Mouse (Mus musculus): ENCODE measurements at regions not wholly inside any gene's neighbourhood (a gene's known extent, or its start where the extent isn't known, plus 50 kb on each side); places are given as distances from the start of the nearest gene placed in this dataset.

DNA sequence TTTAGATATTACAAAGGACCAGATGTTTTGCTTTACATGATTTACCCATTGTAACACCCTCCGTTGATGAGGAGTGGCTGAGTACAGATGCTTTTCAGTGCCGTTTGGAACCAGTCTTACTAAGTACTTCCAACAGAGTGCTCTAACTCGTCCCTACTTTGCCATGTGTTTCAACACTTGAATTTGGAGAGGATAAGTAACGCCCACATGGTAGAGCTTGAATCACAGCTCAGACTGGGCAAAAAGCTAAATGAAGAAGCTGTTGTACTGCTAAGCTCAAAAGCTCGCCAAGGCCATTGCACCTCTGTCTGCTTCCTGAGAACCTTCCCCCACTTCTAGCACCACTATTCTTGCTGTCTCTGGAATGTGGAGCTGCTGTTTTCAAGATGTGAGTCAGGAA is 471.1 kb downstream of the Nfib start:
- Histone ChIP-seq H3K9me3 (peaks cover 15% of the 10 kb centered on the region), H3K36me3 (replicated peaks) (no peaks in the 10 kb centered on the region), H3K27me3 (replicated peaks; ENCODE audit: low read depth, poor library complexity, severe bottlenecking) (no peaks in the 10 kb centered on the region), H3K4me1 (no peaks in the 10 kb centered on the region), H3K4me3 (no peak overlapping the region), H3K27ac (replicated peaks) (no peak overlapping the region)
- 85% methylated on average over 5 of the region's 5 CpGs for WGBS
- DNase-seq (ENCODE audit: low spot score) = no peak

DNA sequence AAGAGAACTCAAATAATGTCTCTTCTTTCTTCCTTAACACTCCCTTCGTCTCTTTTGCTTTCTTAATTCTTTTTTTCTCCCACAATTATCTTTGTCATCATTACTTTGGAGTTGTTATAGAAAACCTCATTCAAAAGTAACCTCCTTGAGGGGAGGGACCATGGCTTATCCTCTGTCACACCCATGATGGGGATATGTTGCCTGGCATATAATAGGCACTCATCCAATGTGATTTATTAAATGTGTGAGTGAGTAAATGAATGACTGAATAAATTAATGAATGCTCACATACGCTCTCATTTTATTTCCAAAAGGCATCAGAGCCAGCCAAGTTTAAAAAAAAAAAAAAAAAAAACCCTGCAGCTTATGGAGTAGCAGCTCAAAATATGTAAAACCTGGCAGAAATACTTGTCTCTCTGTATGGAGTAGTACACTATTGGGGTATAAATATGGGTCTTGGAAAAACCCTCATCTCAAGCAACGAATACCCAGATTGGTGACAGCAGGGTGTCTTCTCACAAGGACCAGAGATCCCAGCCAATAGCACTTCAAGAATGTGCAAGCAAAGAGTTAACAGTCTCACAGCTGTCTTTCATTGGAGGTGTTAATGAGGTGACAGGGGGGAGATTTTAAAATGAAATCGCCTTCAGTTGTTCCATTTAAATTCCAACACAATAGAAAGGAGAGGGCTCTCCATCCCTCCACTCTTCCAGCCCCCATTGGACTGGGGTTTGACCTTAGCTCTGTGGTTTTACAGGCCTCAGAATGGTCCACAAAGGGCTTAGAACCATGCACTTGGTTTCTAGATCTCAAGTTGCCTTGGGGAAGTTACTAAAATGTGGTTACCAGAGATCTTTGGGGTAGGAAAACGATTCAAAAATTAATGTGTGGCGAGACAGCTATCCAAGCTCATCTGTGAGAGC is 479.1 kb downstream of the Nfib start:
- 73% methylated on average over 6 of the region's 6 CpGs for WGBS
- no peak overlapping the region for H3K27ac ChIP-seq (replicated peaks)
- H3K9me3 ChIP-seq = no peaks in the 10 kb centered on the region
- H3K4me1 ChIP-seq = peaks cover 3% of the 10 kb centered on the region
- no peaks in the 10 kb centered on the region for H3K27me3 ChIP-seq (replicated peaks; ENCODE audit: low read depth, poor library complexity, severe bottlenecking)
- DNase-seq (ENCODE audit: low spot score) = no peak
- H3K4me3 ChIP-seq = no peak overlapping the region
- H3K36me3 ChIP-seq (replicated peaks) = no peaks in the 10 kb centered on the region

DNA sequence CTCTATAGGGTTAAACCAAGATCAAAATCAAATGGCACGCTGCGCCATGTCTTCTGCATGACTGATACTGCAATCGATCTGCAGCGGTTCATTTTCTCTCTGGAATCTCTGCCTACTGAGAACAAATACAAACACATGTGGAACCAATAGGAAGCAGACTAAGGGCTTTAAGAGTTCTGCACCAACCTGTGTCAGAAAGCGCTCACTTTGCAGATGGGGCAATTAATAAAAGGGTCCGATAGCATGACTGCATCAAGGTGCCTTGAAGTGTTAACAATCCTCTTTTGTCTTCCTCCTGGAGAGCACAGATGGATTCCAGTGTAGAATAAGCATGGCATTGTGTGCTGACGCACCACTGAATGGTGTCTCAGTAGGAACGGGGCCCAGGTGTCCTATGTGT is 484.8 kb downstream of the Nfib start:
- WGBS = 41% methylated on average over 8 of the region's 8 CpGs
- peak overlapping the region; percentile 74 for H3K27ac ChIP-seq (replicated peaks)
- no peaks in the 10 kb centered on the region for H3K9me3 ChIP-seq
- no peak overlapping the region for H3K4me3 ChIP-seq
- peak; percentile 48 for DNase-seq (ENCODE audit: low spot score)
- peaks cover 26% of the 10 kb centered on the region for H3K4me1 ChIP-seq
- no peaks in the 10 kb centered on the region for H3K27me3 ChIP-seq (replicated peaks; ENCODE audit: low read depth, poor library complexity, severe bottlenecking)
- no peaks in the 10 kb centered on the region for H3K36me3 ChIP-seq (replicated peaks)

DNA sequence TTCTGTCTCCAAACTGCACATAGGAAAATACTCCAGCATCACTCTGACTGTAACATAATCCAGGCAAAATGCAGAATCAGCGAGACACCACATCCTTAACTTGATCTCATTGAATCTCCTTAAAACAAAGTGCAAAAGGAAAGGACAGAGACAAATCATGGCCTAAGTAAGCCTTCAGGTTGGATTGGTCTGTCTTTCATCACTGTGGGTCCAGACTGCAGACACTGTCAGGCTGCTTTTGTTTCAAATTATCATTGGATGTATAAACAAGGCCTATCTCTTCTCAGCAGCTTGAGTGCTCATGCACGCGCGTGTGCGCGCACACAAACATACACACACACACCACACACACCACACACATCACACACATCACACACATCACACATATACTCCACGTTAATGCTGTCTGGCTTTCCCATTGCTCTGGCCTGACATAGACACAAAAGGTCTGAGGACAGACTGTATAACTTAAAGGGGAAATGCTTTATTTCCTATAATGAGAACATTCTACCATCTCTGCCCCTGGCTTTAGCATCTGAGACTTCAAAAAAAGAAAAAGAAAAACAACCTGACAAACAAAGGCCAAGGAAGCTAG is 485.3 kb downstream of the Nfib start:
- WGBS = 66% methylated on average over 7 of the region's 7 CpGs
- H3K36me3 ChIP-seq (replicated peaks) = no peaks in the 10 kb centered on the region
- H3K27ac ChIP-seq (replicated peaks) = peak overlapping the region; percentile 74
- H3K4me3 ChIP-seq = no peak overlapping the region
- H3K27me3 ChIP-seq (replicated peaks; ENCODE audit: low read depth, poor library complexity, severe bottlenecking) = no peaks in the 10 kb centered on the region
- no peaks in the 10 kb centered on the region for H3K9me3 ChIP-seq
- peak; percentile 41 for DNase-seq (ENCODE audit: low spot score)
- H3K4me1 ChIP-seq = peaks cover 26% of the 10 kb centered on the region

DNA sequence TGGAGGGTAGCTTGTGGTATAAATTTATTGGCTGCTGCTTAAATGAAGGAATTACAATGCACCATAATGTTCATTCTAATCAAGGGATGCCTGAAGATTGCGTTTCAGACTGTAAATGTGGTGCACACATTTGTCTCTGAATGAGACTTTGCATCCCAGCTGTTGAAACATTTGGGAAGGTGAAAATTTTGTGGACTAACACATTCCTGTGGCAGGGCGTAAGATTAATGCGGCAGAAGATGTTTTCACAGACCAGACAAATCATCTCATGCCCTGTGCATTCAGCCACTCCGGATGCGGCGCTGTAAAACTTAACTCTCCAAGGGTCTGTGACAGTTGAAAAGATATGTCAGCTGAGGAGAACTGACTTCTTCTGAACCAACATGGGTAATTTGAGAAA is 486.9 kb downstream of the Nfib start:
- H3K27me3 ChIP-seq (replicated peaks; ENCODE audit: low read depth, poor library complexity, severe bottlenecking) = no peaks in the 10 kb centered on the region
- H3K4me1 ChIP-seq = peaks cover 26% of the 10 kb centered on the region
- WGBS = 87% methylated on average over 6 of the region's 6 CpGs
- H3K4me3 ChIP-seq = no peak overlapping the region
- no peaks in the 10 kb centered on the region for H3K9me3 ChIP-seq
- no peak for DNase-seq (ENCODE audit: low spot score)
- no peak overlapping the region for H3K27ac ChIP-seq (replicated peaks)
- no peaks in the 10 kb centered on the region for H3K36me3 ChIP-seq (replicated peaks)

DNA sequence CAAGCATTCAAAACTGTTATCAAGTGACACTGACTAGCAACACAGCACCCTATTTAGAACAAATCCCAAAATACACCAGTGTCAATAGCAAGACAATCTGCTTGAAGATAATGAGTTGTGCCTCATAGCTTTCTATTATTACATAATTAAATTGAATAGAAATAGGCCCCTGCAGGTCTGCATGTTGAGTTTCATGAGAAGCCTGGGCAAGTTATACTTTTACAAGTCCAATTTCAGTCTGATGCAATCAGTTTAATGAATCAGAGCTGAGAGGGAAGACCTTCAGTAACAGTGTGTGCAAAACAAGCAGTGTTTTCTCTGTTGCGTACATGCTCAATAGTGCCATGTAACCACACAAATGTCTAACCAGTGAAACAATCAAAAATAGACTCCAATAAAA is 498.5 kb downstream of the Nfib start:
- Histone ChIP-seq H3K4me1 (no peaks in the 10 kb centered on the region), H3K27me3 (replicated peaks; ENCODE audit: low read depth, poor library complexity, severe bottlenecking) (no peaks in the 10 kb centered on the region), H3K4me3 (no peak overlapping the region), H3K36me3 (replicated peaks) (no peaks in the 10 kb centered on the region), H3K27ac (replicated peaks) (no peak overlapping the region), H3K9me3 (no peaks in the 10 kb centered on the region)
- WGBS = 95% methylated on average over 1 of the region's 1 CpGs
- DNase-seq (ENCODE audit: low spot score) = no peak

DNA sequence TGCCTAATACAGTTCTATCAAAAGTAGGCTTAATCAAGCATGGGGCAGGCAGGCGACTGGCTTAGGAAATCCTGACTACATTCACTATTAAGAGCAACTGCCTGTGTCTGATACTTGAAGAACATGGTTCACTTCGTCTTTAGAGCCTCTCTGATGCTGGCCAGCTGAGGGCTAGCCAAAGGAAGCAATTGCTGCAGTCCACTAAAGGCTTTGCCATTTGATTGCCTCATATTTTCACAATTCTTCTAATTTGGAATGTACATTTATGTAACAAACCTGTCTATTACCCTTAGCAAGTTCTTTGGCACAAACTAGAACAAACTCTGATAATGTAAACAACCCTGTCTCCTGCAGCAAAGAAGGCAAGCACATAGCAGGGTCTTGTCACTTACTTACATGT is 505.2 kb downstream of the Nfib start:
- Histone ChIP-seq H3K27ac (replicated peaks) (no peak overlapping the region), H3K4me3 (no peak overlapping the region), H3K36me3 (replicated peaks) (no peaks in the 10 kb centered on the region), H3K27me3 (replicated peaks; ENCODE audit: low read depth, poor library complexity, severe bottlenecking) (no peaks in the 10 kb centered on the region), H3K9me3 (no peaks in the 10 kb centered on the region), H3K4me1 (peaks cover 3% of the 10 kb centered on the region; the same call in 1 of the 2 replicates)
- WGBS = 78% methylated on average over 2 of the region's 2 CpGs
- no peak for DNase-seq (ENCODE audit: low spot score)

DNA sequence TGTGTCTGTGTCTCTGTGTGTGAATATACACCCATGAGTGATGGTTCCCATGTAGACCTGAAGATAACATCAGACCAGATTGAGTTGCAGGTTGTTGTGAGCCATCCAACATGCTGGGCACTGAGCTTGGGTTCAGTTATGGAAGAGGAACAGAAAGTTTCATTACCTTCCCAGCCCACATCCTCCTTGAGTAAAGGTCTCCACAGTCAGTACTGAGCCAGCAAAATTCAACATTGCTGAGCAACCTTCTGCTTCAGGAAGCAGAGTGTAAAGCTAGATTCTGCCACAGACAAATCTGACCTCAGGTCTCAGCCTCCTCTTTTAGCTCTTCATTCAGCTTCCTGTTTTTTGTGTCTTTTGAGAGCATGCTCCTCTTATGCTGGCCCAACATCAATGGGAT is 506.4 kb downstream of the Nfib start:
- Histone ChIP-seq H3K27ac (replicated peaks) (no peak overlapping the region), H3K27me3 (replicated peaks; ENCODE audit: low read depth, poor library complexity, severe bottlenecking) (no peaks in the 10 kb centered on the region), H3K36me3 (replicated peaks) (no peaks in the 10 kb centered on the region), H3K9me3 (no peaks in the 10 kb centered on the region), H3K4me3 (no peak overlapping the region), H3K4me1 (peaks cover 5% of the 10 kb centered on the region; the same call in 1 of the 2 replicates)
- DNase-seq (ENCODE audit: low spot score) = no peak

DNA sequence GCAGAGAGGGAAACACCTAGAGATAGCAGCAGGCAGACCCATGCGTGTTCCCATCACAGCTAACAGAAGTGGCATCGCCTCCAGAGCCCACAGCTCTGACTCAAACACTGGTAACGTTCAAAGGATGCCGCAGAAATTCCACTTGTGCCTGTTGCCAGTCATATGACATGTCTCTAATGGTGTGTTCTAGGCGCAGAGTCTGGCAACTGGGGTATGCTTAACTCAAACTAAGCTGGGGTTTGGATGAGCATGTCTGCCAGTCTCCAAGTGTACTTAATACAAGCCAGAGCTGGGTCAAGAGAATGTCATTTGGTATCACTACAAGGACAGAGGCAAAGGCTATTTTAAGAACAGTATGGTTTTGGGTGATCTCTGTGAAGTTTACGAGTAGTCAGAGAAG is 507.9 kb downstream of the Nfib start:
- H3K4me1 ChIP-seq = peaks cover 8% of the 10 kb centered on the region; the same call in 1 of the 2 replicates
- no peaks in the 10 kb centered on the region for H3K27me3 ChIP-seq (replicated peaks; ENCODE audit: low read depth, poor library complexity, severe bottlenecking)
- WGBS = 87% methylated on average over 6 of the region's 6 CpGs
- H3K4me3 ChIP-seq = no peak overlapping the region
- no peak overlapping the region for H3K27ac ChIP-seq (replicated peaks)
- H3K9me3 ChIP-seq = no peaks in the 10 kb centered on the region
- DNase-seq (ENCODE audit: low spot score) = no peak
- H3K36me3 ChIP-seq (replicated peaks) = no peaks in the 10 kb centered on the region

DNA sequence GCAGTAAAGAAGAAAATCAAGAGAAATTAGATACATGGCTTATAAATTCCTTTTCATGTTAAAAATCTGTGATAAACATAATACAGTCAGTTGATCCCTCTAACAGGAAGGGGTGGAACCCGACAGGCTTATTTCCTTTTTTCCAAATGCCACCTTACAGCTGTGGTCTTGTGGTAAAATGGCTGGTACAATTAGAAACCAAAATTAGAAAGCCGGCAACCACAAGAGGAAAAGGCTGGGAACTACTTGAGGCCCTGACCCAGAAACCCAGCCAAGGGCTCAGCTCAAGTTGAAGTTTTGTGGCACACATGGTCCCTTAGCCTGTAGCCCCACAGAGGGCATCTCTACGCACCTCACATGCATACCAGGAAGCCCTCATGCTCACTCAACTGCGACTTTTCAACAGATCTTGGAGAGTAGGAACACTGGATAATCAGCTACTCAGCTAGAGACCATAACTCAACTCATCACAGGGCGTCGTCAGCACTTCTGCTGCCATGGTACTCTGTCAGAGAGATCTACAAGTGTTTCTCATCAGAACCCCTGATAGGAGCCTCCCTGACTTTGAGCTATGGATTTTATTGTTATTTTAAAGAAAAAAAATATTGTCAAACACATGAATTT is 509.4 kb downstream of the Nfib start:
- WGBS = 81% methylated on average over 6 of the region's 6 CpGs
- no peak overlapping the region for H3K4me3 ChIP-seq
- H3K27me3 ChIP-seq (replicated peaks; ENCODE audit: low read depth, poor library complexity, severe bottlenecking) = no peaks in the 10 kb centered on the region
- H3K36me3 ChIP-seq (replicated peaks) = no peaks in the 10 kb centered on the region
- H3K27ac ChIP-seq (replicated peaks) = no peak overlapping the region
- H3K4me1 ChIP-seq = peaks cover 8% of the 10 kb centered on the region; the same call in 1 of the 2 replicates
- DNase-seq (ENCODE audit: low spot score) = no peak
- no peaks in the 10 kb centered on the region for H3K9me3 ChIP-seq

DNA sequence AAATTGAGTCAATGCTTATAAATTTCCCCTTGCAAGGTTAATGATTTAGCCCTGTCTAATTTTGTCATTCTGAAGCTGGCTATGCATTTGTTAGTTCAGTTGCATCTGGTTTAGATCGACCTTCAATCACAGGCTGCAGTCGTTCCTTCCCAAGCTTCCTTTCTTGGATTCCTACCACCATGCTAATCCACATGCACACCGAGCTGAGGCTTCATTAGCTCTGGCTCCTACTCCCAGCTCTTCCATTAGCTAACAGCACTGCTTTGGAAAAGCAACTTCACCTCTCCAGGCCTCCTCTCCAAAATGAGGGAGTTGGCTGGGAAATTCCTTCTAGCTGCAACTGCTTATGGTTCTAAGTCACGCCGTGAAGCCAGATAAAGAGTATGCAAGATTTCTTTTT is 511.6 kb downstream of the Nfib start:
- 68% methylated on average over 5 of the region's 5 CpGs for WGBS
- no peak for DNase-seq (ENCODE audit: low spot score)

DNA sequence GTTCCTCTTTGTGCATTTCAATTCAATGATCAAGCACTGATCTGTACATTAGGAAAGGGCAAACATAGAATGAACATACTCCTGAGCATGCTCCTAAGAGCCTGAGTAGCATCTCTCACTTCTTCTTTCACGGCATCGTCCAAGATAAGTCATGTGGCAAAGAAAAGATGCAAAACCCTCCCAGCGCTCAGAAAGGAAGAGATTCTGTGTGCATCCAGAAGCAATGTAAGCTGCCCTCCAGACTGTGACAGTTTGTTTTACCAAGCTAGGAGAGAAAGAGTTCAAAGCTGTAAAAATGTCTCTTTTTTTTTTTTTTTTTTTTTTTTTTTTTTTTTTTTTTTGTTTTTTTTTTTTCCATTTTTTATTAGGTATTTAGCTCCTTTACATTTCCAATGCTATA is 518.7 kb downstream of the Nfib start:
- no peaks in the 10 kb centered on the region for H3K4me1 ChIP-seq
- no peaks in the 10 kb centered on the region for H3K36me3 ChIP-seq (replicated peaks)
- no peak for DNase-seq (ENCODE audit: low spot score)
- H3K27me3 ChIP-seq (replicated peaks; ENCODE audit: low read depth, poor library complexity, severe bottlenecking) = no peaks in the 10 kb centered on the region
- H3K9me3 ChIP-seq = no peaks in the 10 kb centered on the region
- no peak overlapping the region for H3K4me3 ChIP-seq
- WGBS = 95% methylated on average over 3 of the region's 3 CpGs
- H3K27ac ChIP-seq (replicated peaks) = no peak overlapping the region

More for the DNA sequence above, 511.6 kb downstream of the Nfib start:
- Histone ChIP-seq H3K27ac (replicated peaks) (no peak overlapping the region), H3K4me3 (no peak overlapping the region), H3K36me3 (replicated peaks) (no peaks in the 10 kb centered on the region), H3K9me3 (no peaks in the 10 kb centered on the region), H3K27me3 (replicated peaks; ENCODE audit: low read depth, poor library complexity, severe bottlenecking) (no peaks in the 10 kb centered on the region), H3K4me1 (peaks cover 8% of the 10 kb centered on the region; the same call in 1 of the 2 replicates)

DNA sequence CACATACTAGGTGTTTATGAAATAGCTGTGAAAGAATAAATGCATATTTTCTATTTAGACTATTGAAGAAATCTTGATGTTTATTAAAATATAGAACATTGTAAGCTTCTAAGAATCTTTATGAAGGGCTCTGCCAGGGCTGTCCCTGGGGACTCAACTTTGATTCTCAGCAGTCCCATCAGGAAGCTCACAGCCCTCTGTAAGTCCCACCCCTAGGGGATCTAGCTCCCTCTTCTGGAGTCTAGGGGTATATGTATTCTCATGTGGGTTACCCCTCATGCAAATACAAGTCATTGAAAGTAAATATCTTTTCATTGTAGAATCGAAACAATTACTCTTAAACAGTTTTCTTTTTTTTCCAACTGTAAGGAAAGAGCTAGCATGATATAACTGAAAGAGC is 521.6 kb downstream of the Nfib start:
- no peaks in the 10 kb centered on the region for H3K36me3 ChIP-seq (replicated peaks)
- no peak overlapping the region for H3K27ac ChIP-seq (replicated peaks)
- H3K4me1 ChIP-seq = no peaks in the 10 kb centered on the region
- no peaks in the 10 kb centered on the region for H3K9me3 ChIP-seq
- H3K27me3 ChIP-seq (replicated peaks; ENCODE audit: low read depth, poor library complexity, severe bottlenecking) = no peaks in the 10 kb centered on the region
- H3K4me3 ChIP-seq = no peak overlapping the region
- 90% methylated on average over 1 of the region's 1 CpGs for WGBS
- no peak for DNase-seq (ENCODE audit: low spot score)

Measured in embryonic facial prominence, embryonic 10.5 days (tissue).